Mouse (Mus musculus): Measurements from ENCODE around the gene B9d2. TPM values are rescaled to one million over a fixed set of nuclear protein-coding genes. Genes with fewer than 3 reads are reported as not detected.
"Not testable (repeated sequence)": the region's sequence is repeated elsewhere in the genome, so short reads cannot be mapped to it uniquely, and the experiment has no call there.

B9d2 gene
- polyA plus RNA-seq, 1 experiment from 2014 or later = 35.0 TPM

DNA sequence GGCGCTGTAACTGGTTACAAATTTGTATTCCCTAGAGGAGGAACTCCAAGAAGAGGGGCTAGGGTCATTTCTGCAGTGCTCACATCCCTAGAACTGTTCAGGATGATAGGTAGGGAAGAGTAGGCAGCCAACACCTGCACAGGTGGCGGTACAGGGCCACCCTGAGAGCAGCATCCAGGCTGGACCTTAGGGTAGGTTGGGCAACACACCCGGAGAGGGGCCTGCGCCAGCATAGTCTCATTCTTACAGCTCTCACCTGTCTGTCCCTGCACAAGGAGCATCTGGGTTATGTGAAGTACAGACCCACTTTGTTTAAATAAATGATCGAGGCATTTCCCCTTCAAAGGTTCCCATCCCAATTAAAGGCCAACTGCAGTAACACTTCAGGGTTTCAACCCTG is 40.2 kb downstream of the B9d2 start:
- no peak for ATAC-seq (ENCODE audit: low FRiP score, low TSS enrichment)
- Histone ChIP-seq H3K27ac (ENCODE audit: low read length) (no peak overlapping the region), H3K9ac (replicated peaks; ENCODE audit: low read length) (no peak overlapping the region), H3K4me1 (ENCODE audit: insufficient read depth, low read length) (peaks cover 18% of the 10 kb centered on the region), H3K4me3 (ENCODE audit: low read length) (no peak overlapping the region), H3K4me2 (replicated peaks; ENCODE audit: low read depth, low read length) (no peak overlapping the region), H3K27me3 (ENCODE audit: insufficient read depth, low read length) (no peaks in the 10 kb centered on the region), H3K36me3 (ENCODE audit: insufficient read depth, low read length) (peaks cover 56% of the 10 kb centered on the region), H3K9me3 (ENCODE audit: low read length) (no peaks in the 10 kb centered on the region)
- 86% methylated on average over 5 of the region's 5 CpGs for WGBS

DNA sequence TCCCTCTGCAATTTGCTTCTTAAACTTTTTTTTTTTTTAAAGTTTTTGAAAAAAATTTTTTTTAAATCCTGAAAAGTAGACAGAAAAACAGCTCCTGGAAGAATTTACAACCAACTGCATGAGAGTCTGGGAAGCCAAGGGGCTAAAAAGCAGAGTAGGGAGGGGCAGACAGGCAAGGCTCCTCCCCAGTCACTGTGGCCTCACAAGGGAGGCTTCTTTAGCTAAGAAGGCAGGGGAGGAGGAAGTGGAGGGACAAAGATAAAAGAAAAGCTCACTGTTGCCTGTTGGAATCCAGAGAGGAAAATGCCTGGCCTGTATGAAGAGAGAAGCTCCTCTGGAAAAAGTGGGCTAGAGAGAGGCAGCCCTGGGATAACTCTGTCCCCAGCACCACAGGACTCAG is 41.2 kb downstream of the B9d2 start:
- Histone ChIP-seq H3K4me1 (ENCODE audit: insufficient read depth, low read length) (peaks cover 18% of the 10 kb centered on the region), H3K36me3 (ENCODE audit: insufficient read depth, low read length) (peaks cover 58% of the 10 kb centered on the region)
- not testable (repeated sequence) for H3K27me3 ChIP-seq (ENCODE audit: insufficient read depth, low read length); ATAC-seq (ENCODE audit: low FRiP score, low TSS enrichment); H3K4me3 ChIP-seq (ENCODE audit: low read length); H3K27ac ChIP-seq (ENCODE audit: low read length); H3K9me3 ChIP-seq (ENCODE audit: low read length); H3K4me2 ChIP-seq (replicated peaks; ENCODE audit: low read depth, low read length); H3K9ac ChIP-seq (replicated peaks; ENCODE audit: low read length)

DNA sequence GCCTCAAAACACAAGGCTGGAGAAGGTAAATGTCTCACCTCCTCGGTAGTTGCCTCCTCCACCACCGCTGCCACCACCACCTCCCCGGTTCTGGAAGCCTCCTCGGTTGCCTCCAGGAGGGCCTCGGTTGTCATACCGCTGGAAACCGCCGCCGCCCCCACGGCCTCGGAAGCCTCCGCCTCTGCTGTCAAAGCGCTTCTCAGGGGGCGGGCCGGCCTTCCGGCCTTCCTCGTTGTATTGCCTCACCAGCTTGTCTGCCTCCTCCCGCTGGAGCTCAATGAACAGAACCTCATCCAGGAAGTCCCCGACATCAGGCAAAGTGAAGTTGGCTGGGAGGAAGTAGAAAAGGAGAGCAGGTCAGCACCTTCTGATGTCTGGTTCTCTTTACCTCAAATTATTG is 45.3 kb downstream of the B9d2 start:
- Histone ChIP-seq H3K36me3 (ENCODE audit: insufficient read depth, low read length) (peaks cover 88% of the 10 kb centered on the region), H3K9ac (replicated peaks; ENCODE audit: low read length) (no peak overlapping the region), H3K27me3 (ENCODE audit: insufficient read depth, low read length) (no peaks in the 10 kb centered on the region), H3K4me1 (ENCODE audit: insufficient read depth, low read length) (no peaks in the 10 kb centered on the region), H3K27ac (ENCODE audit: low read length) (no peak overlapping the region), H3K9me3 (ENCODE audit: low read length) (no peaks in the 10 kb centered on the region), H3K4me3 (ENCODE audit: low read length) (no peak overlapping the region), H3K4me2 (replicated peaks; ENCODE audit: low read depth, low read length) (no peak overlapping the region)
- no peak for ATAC-seq (ENCODE audit: low FRiP score, low TSS enrichment)
- WGBS = 77% methylated on average over 19 of the region's 19 CpGs

DNA sequence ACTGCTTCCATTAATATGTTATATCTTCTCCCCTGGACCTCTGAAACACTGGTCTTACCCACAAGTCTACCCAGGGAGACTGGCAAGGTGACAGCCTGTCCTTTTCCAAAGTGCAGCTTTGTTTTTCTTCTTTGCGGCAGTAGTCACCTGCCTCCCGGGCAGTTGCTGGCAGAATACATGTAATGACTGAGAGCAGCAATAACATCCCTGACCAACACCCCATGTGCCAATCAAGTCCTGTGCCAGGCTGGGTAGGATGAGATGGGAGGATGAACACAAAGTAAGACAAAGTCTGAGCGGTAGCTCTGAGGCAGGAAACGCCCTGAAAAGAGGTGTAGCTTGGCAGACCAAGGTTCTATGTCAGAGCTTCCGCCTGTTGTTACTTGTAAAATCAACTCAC is 47.2 kb downstream of the B9d2 start:
- no peaks in the 10 kb centered on the region for H3K9me3 ChIP-seq (ENCODE audit: low read length)
- WGBS = 86% methylated on average over 5 of the region's 5 CpGs
- no peak overlapping the region for H3K4me3 ChIP-seq (ENCODE audit: low read length)
- H3K9ac ChIP-seq (replicated peaks; ENCODE audit: low read length) = no peak overlapping the region
- H3K27me3 ChIP-seq (ENCODE audit: insufficient read depth, low read length) = no peaks in the 10 kb centered on the region
- peaks cover 95% of the 10 kb centered on the region for H3K36me3 ChIP-seq (ENCODE audit: insufficient read depth, low read length)
- no peak overlapping the region for H3K27ac ChIP-seq (ENCODE audit: low read length)
- ATAC-seq (ENCODE audit: low FRiP score, low TSS enrichment) = no peak
- H3K4me2 ChIP-seq (replicated peaks; ENCODE audit: low read depth, low read length) = no peak overlapping the region
- H3K4me1 ChIP-seq (ENCODE audit: insufficient read depth, low read length) = no peaks in the 10 kb centered on the region

DNA sequence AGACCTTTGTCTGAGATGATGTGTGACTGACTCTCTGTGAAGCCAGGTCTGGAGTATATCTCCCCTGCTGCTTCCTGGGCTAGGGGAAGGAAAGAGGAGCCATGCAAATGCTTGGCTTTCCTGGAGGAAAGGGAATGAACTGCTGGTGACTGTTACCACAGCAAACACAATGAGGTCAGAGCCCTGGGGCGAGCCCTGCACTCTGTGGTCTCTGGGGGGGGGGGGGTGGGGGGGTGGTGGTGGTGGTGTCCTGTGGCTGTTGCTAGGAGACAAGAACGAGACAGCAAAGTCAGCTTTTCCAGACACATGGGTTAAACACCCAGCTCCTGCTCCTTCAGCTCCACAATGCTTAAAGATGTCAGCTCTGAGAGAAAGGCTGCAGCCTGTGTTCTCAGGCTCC is 48.8 kb downstream of the B9d2 start:
- H3K4me3 ChIP-seq (ENCODE audit: low read length) = no peak overlapping the region
- H3K36me3 ChIP-seq (ENCODE audit: insufficient read depth, low read length) = peaks cover 93% of the 10 kb centered on the region
- H3K4me2 ChIP-seq (replicated peaks; ENCODE audit: low read depth, low read length) = no peak overlapping the region
- H3K9me3 ChIP-seq (ENCODE audit: low read length) = no peaks in the 10 kb centered on the region
- H3K4me1 ChIP-seq (ENCODE audit: insufficient read depth, low read length) = no peaks in the 10 kb centered on the region
- H3K27me3 ChIP-seq (ENCODE audit: insufficient read depth, low read length) = no peaks in the 10 kb centered on the region
- no peak for ATAC-seq (ENCODE audit: low FRiP score, low TSS enrichment)
- H3K9ac ChIP-seq (replicated peaks; ENCODE audit: low read length) = no peak overlapping the region
- no peak overlapping the region for H3K27ac ChIP-seq (ENCODE audit: low read length)
- 53% methylated on average over 2 of the region's 2 CpGs for WGBS

DNA sequence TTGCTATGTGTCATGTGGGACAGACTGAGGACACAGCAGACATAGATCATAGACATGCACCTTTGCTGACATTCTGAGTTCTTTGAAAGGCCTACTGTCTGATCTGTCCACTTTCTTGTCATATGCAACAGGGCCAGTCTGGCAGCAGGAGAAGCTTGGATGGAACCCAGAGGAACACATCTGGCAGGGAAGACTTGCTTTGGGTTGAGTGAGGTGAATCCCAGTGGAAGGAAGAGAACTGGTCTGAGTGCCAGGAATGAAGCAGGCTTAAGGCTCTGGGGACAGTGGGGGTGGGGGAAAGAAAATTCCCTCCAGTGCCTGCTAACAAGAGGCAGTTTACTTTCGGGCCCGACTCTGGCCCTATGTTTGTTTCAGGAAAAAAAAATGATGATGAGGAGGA is 49.3 kb downstream of the B9d2 start:
- H3K4me3 ChIP-seq (ENCODE audit: low read length) = no peak overlapping the region
- peaks cover 93% of the 10 kb centered on the region for H3K36me3 ChIP-seq (ENCODE audit: insufficient read depth, low read length)
- no peak overlapping the region for H3K9ac ChIP-seq (replicated peaks; ENCODE audit: low read length)
- WGBS = 77% methylated on average over 2 of the region's 2 CpGs
- H3K27me3 ChIP-seq (ENCODE audit: insufficient read depth, low read length) = no peaks in the 10 kb centered on the region
- no peak overlapping the region for H3K27ac ChIP-seq (ENCODE audit: low read length)
- ATAC-seq (ENCODE audit: low FRiP score, low TSS enrichment) = no peak
- no peak overlapping the region for H3K4me2 ChIP-seq (replicated peaks; ENCODE audit: low read depth, low read length)
- no peaks in the 10 kb centered on the region for H3K9me3 ChIP-seq (ENCODE audit: low read length)
- H3K4me1 ChIP-seq (ENCODE audit: insufficient read depth, low read length) = no peaks in the 10 kb centered on the region

DNA sequence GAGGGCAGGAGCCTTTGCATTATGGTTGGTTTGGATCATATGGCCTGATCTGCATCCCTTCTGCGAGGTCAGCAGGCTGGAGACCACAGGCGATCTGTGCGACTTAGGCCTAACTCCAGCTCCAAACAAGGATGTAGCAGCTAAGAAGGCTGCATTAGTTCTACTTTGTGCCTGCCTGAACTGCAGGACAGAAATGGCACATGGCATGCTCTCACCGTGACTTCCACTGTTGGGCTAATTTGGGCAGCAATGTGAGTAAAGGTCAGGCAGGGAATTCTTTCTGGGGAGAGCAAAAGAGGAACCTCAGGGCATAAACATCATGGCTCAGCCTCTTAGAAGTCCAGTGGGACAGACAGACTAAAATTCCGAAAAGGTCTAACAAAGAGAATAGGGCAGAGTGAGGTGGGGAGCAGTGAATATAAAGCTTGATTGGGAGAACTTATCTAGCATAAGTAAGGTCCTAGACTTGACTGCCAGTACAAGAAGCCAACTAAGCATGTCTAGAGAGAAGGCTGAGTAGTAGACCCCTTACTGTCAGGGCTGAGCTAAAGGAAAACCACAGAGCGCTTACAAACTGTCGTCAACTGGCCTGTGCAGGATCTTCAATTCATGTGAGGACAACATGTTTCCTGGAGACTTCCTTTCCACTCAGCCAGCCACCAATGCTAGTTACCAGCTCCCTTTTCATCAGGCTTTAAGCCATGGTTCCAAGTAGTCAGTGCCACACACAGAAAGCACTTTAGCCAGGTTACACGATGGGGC is 50.9 kb downstream of the B9d2 start:
- Histone ChIP-seq H3K27me3 (ENCODE audit: insufficient read depth, low read length) (no peaks in the 10 kb centered on the region), H3K36me3 (ENCODE audit: insufficient read depth, low read length) (peaks cover 90% of the 10 kb centered on the region), H3K9ac (replicated peaks; ENCODE audit: low read length) (no peak overlapping the region), H3K4me2 (replicated peaks; ENCODE audit: low read depth, low read length) (no peak overlapping the region), H3K9me3 (ENCODE audit: low read length) (no peaks in the 10 kb centered on the region), H3K4me1 (ENCODE audit: insufficient read depth, low read length) (no peaks in the 10 kb centered on the region), H3K27ac (ENCODE audit: low read length) (no peak overlapping the region), H3K4me3 (ENCODE audit: low read length) (no peak overlapping the region)
- 90% methylated on average over 8 of the region's 8 CpGs for WGBS
- ATAC-seq (ENCODE audit: low FRiP score, low TSS enrichment) = no peak

DNA sequence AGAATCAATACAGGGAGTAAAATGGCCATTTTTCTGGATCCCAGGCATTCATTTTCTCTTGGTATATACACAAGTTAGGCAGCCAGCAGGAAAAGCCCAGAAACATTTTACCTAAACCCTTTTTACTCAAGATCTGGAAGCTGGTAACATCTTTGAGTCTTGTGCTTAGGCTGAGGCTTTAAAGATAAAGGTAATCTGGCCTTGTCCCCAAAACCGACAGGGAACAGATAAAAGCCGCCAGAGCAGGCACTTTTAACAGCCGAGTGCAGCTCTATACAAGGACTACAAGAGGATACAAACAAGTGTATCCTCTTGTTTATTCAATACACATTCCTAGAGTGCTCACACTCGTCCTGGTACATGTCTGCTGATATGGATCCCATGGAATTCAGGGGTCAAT is 54.4 kb downstream of the B9d2 start:
- WGBS = 77% methylated on average over 4 of the region's 4 CpGs
- ATAC-seq (ENCODE audit: low FRiP score, low TSS enrichment) = no peak
- H3K9ac ChIP-seq (replicated peaks; ENCODE audit: low read length) = no peak overlapping the region
- no peaks in the 10 kb centered on the region for H3K9me3 ChIP-seq (ENCODE audit: low read length)
- H3K4me1 ChIP-seq (ENCODE audit: insufficient read depth, low read length) = no peaks in the 10 kb centered on the region
- no peak overlapping the region for H3K4me3 ChIP-seq (ENCODE audit: low read length)
- H3K36me3 ChIP-seq (ENCODE audit: insufficient read depth, low read length) = peaks cover 88% of the 10 kb centered on the region
- H3K4me2 ChIP-seq (replicated peaks; ENCODE audit: low read depth, low read length) = no peak overlapping the region
- H3K27me3 ChIP-seq (ENCODE audit: insufficient read depth, low read length) = no peaks in the 10 kb centered on the region
- H3K27ac ChIP-seq (ENCODE audit: low read length) = no peak overlapping the region

Other genes starting within 250 kb of the B9d2 start
- gene Ceacam1, start 203.2 kb upstream of the B9d2 start, polyA plus RNA-seq (2015; fragmentation: Nextera tagmentation; extraction: Ambion mirVana) = 4.4 and 4.6 TPM in 2 replicates
- gene Ceacam2, start 140.9 kb upstream of the B9d2 start, polyA plus RNA-seq (2015; fragmentation: Nextera tagmentation; extraction: Ambion mirVana) = 0.31 TPM in 1 of 2 replicates, not detected in the other
- 4.5 and 5.5 TPM in 2 replicates for gene Erich4, start 64.9 kb upstream of the B9d2 start, polyA plus RNA-seq (2015; fragmentation: Nextera tagmentation; extraction: Ambion mirVana)
- gene Dmac2, start 61.4 kb upstream of the B9d2 start, polyA plus RNA-seq (2015; fragmentation: Nextera tagmentation; extraction: Ambion mirVana) = 61.8 and 64.7 TPM in 2 replicates
- 14.2 and 15.0 TPM in 2 replicates for gene B3gnt8, start 54.1 kb upstream of the B9d2 start, polyA plus RNA-seq (2015; fragmentation: Nextera tagmentation; extraction: Ambion mirVana)
- 90.3 and 91.7 TPM in 2 replicates for gene Bckdha, start 21.8 kb upstream of the B9d2 start, polyA plus RNA-seq (2015; fragmentation: Nextera tagmentation; extraction: Ambion mirVana)
- 90.0 and 92.6 TPM in 2 replicates for gene Exosc5, start 21.6 kb upstream of the B9d2 start, polyA plus RNA-seq (2015; fragmentation: Nextera tagmentation; extraction: Ambion mirVana)
- gene Tmem91, start 5.6 kb upstream of the B9d2 start, polyA plus RNA-seq (2015; fragmentation: Nextera tagmentation; extraction: Ambion mirVana) = 2.3 and 3.7 TPM in 2 replicates
- gene Tgfb1, start 6.2 kb downstream of the B9d2 start, polyA plus RNA-seq (2015; fragmentation: Nextera tagmentation; extraction: Ambion mirVana) = 2.9 and 3.7 TPM in 2 replicates
- gene Ccdc97, start 38.3 kb downstream of the B9d2 start, polyA plus RNA-seq (2015; fragmentation: Nextera tagmentation; extraction: Ambion mirVana) = 25.6 and 32.8 TPM in 2 replicates
- gene Hnrnpul1, start 74.0 kb downstream of the B9d2 start, polyA plus RNA-seq (2015; fragmentation: Nextera tagmentation; extraction: Ambion mirVana) = 43.7 and 56.5 TPM in 2 replicates
- gene Axl, start 107.9 kb downstream of the B9d2 start, polyA plus RNA-seq (2015; fragmentation: Nextera tagmentation; extraction: Ambion mirVana) = 91.5 and 96.5 TPM in 2 replicates
- gene Cyp2s1, start 136.1 kb downstream of the B9d2 start, polyA plus RNA-seq (2015; fragmentation: Nextera tagmentation; extraction: Ambion mirVana) = 22.1 and 23.0 TPM in 2 replicates
- gene Cyp2b10, start 216.8 kb downstream of the B9d2 start, polyA plus RNA-seq (2015; fragmentation: Nextera tagmentation; extraction: Ambion mirVana) = not detected in 2 replicates

Data from kidney, embryonic 16.5 days (tissue).